Mouse (Mus musculus) kidney, adult 2 months (tissue): ENCODE measurements around the gene Olfr193.

ENCODE experiments used
- CTCF ChIP-seq: fragments of 200-500 bp; conservative IDR thresholded peaks from 2 replicates; pipeline ENCODE4 v1.5.1; 2011; ENCODE audit warnings: low read depth, mild to moderate bottlenecking, control low read depth, low read length, moderate library complexity, mixed read lengths; ENCODE audit not compliant: insufficient read depth, insufficient read length
- POLR2A ChIP-seq: fragments of 200-500 bp; IDR thresholded peaks from one replicate; pipeline ENCODE4 v1.6.1; 2011; ENCODE audit warnings: low read depth, low read length, control low read depth

- no peak for TF ChIP-seq CTCF
- no peak for TF ChIP-seq POLR2A
Measured at GRCm38 (mm10) chr16:59151996-59152395, 40.3 kb upstream of the Olfr193 start.
